ENCODE assay signal across 8 mouse cellular contexts in genomic region chr19:45036867-45037266, GRCm38 (mm10). TPM values are rescaled to one million over a fixed set of nuclear protein-coding genes. Genes with fewer than 3 reads are reported as not detected.
DNase-seq lines count a peak whose midpoint lies in the region; ATAC-seq lines count a peak whose summit lies in the region.

No protein-coding gene starts in this region.

- peaks cover 17% of the 10 kb centered on the region for H3K27me3 ChIP-seq in lung, embryonic 16.5 days (ENCODE audit: control insufficient read depth, insufficient read depth, low read depth, low read length)

- intact Hi-C loops in heart, postnatal 14 days (cut with DNase I) = no loop called here
- intact Hi-C loops in heart, postnatal 25 days (cut with DNase I) = loop anchor here (10.0 kb wide), 1 partner anchor 52 kb away; the partner anchor contains the start of gene Sema4g
- intact Hi-C loops in gastrocnemius, postnatal 14 days (cut with DNase I; ENCODE audit: low total_unique reads) = no loop called here

- no peaks in the 10 kb centered on the region for H3K9me3 ChIP-seq in lung, embryonic 16.5 days (ENCODE audit: control insufficient read depth, low read length)

- 35% methylated on average over 15 of the region's 16 CpGs for WGBS in lung, embryonic 16.5 days

- H3K27ac ChIP-seq in lung, embryonic 16.5 days (ENCODE audit: low read length) = no peak overlapping the region

- H3K4me1 ChIP-seq in lung, embryonic 16.5 days (replicated peaks; ENCODE audit: control insufficient read depth, insufficient read depth, low read length) = peaks cover 8% of the 10 kb centered on the region

- peak; percentile 66 to 73 for DNase-seq in heart, postnatal 14 days
- no peak for DNase-seq in heart, postnatal 25 days (ENCODE audit: low spot score)
- DNase-seq in A20 (ENCODE audit: low read depth, low spot score) (peak; percentile 66), MN1 (ENCODE audit: low spot score) (no peak)
- peak; percentile 70 for DNase-seq in adrenal gland, adult 2 months
- peak; percentile 77 for DNase-seq in gastrocnemius, postnatal 14 days
- DNase-seq in thymus, postnatal 25 days = peak; percentile 48

- H3K4me2 ChIP-seq in lung, embryonic 16.5 days (ENCODE audit: low read depth, low read length) = no peak overlapping the region

- H3K36me3 ChIP-seq in lung, embryonic 16.5 days (ENCODE audit: control insufficient read depth, insufficient read depth, low read length) = no peaks in the 10 kb centered on the region

- ATAC-seq in lung, embryonic 16.5 days (ENCODE audit: low read depth) = peak; percentile 9; the same call in 1 of the 2 replicates

- no peak overlapping the region for H3K9ac ChIP-seq in lung, embryonic 16.5 days (ENCODE audit: low read length)

- H3K4me3 ChIP-seq in lung, embryonic 16.5 days (ENCODE audit: low read length) = no peak overlapping the region

RNA-seq across cellular contexts. Expression of gene Pdzd7, which starts 8.7 kb away (rescaled TPM):
- total RNA-seq in heart, postnatal 14 days (2021) = under 1 TPM in 1 of 2 experiments, not detected in 1; 0.19 TPM
- total RNA-seq in heart, postnatal 25 days (2021) = under 1 TPM in 1 of 2 experiments, not detected in 1; 0.16 TPM
- total RNA-seq in adrenal gland, adult 2 months (2021) = under 1 TPM in 1 of 2 experiments, not detected in 1; 0.09 TPM
- polyA plus RNA-seq in adrenal gland, adult 2 months (2012; rRNA removed) = 0.62 and 0.65 TPM in 2 replicates
- total RNA-seq in gastrocnemius, postnatal 14 days (2021) = 10 to 100 TPM in 1 of 2 experiments, 1 to 10 TPM in 1; 9.8 to 10.9 TPM
- 0.21 and 0.33 TPM in 2 replicates for polyA plus RNA-seq in lung, embryonic 16.5 days (2015; fragmentation: Nextera tagmentation; extraction: Ambion mirVana)

RNA-seq across cellular contexts. Expression of gene Sfxn3, which starts 10.4 kb away (rescaled TPM):
- 10 to 100 TPM; 15.7 to 19.1 TPM for total RNA-seq in heart, postnatal 14 days (2021)
- 10 to 100 TPM; 10.7 to 13.9 TPM for total RNA-seq in heart, postnatal 25 days (2021)
- 10 to 100 TPM; 51.2 to 89.3 TPM for total RNA-seq in adrenal gland, adult 2 months (2021)
- 45.9 and 65.5 TPM in 2 replicates for polyA plus RNA-seq in adrenal gland, adult 2 months (2012; rRNA removed)
- total RNA-seq in gastrocnemius, postnatal 14 days (2021) = 10 to 100 TPM; 21.3 to 22.1 TPM
- 26.0 and 26.1 TPM in 2 replicates for polyA plus RNA-seq in lung, embryonic 16.5 days (2015; fragmentation: Nextera tagmentation; extraction: Ambion mirVana)

RNA-seq across cellular contexts. Expression of gene Lzts2, which starts 22.7 kb away (rescaled TPM):
- total RNA-seq in heart, postnatal 14 days (2021) = 10 to 100 TPM; 66.4 to 72.4 TPM
- 10 to 100 TPM; 52.0 to 69.7 TPM for total RNA-seq in heart, postnatal 25 days (2021)
- 100 to 1,000 TPM in 1 of 2 experiments, 10 to 100 TPM in 1; 52.8 to 111 TPM for total RNA-seq in adrenal gland, adult 2 months (2021)
- polyA plus RNA-seq in adrenal gland, adult 2 months (2012; rRNA removed) = 313 and 342 TPM in 2 replicates
- total RNA-seq in gastrocnemius, postnatal 14 days (2021) = 10 to 100 TPM; 26.8 to 29.0 TPM
- 50.1 and 51.6 TPM in 2 replicates for polyA plus RNA-seq in lung, embryonic 16.5 days (2015; fragmentation: Nextera tagmentation; extraction: Ambion mirVana)

RNA-seq across cellular contexts. Expression of gene Mrpl43, which starts 30.6 kb away (rescaled TPM):
- total RNA-seq in heart, postnatal 14 days (2021) = 10 to 100 TPM; 50.3 to 53.9 TPM
- 10 to 100 TPM; 54.9 to 55.4 TPM for total RNA-seq in heart, postnatal 25 days (2021)
- total RNA-seq in adrenal gland, adult 2 months (2021) = 10 to 100 TPM; 45.2 to 55.1 TPM
- polyA plus RNA-seq in adrenal gland, adult 2 months (2012; rRNA removed) = 196 and 208 TPM in 2 replicates
- total RNA-seq in gastrocnemius, postnatal 14 days (2021) = 10 to 100 TPM; 32.9 to 35.4 TPM
- polyA plus RNA-seq in lung, embryonic 16.5 days (2015; fragmentation: Nextera tagmentation; extraction: Ambion mirVana) = 65.2 and 67.2 TPM in 2 replicates

RNA-seq across cellular contexts. Expression of gene Twnk, which starts 31.4 kb away (rescaled TPM):
- 10 to 100 TPM; 21.5 to 22.0 TPM for total RNA-seq in heart, postnatal 14 days (2021)
- total RNA-seq in heart, postnatal 25 days (2021) = 10 to 100 TPM; 27.4 to 28.4 TPM
- total RNA-seq in adrenal gland, adult 2 months (2021) = 10 to 100 TPM; 24.7 to 37.1 TPM
- polyA plus RNA-seq in adrenal gland, adult 2 months (2012; rRNA removed) = 7.5 and 9.6 TPM in 2 replicates
- 10 to 100 TPM; 14.5 to 15.9 TPM for total RNA-seq in gastrocnemius, postnatal 14 days (2021)
- polyA plus RNA-seq in lung, embryonic 16.5 days (2015; fragmentation: Nextera tagmentation; extraction: Ambion mirVana) = 19.8 and 19.9 TPM in 2 replicates

Comparison
In these comparisons a context has a peak if more than half of its experiments do, and no peak if none do; other contexts are left out.
1. DNase-seq: peak in heart, postnatal 14 days (2 of 2), A20 (single experiment), adrenal gland, adult 2 months (single experiment), gastrocnemius, postnatal 14 days (single experiment) and thymus, postnatal 25 days (single experiment); none in heart, postnatal 25 days (single experiment) and MN1 (single experiment).
2. RNA of gene Pdzd7, which starts 8.7 kb away (total RNA-seq): 9.8 to 10.9 TPM in gastrocnemius, postnatal 14 days; 0.19 TPM in heart, postnatal 14 days, 0.16 TPM in heart, postnatal 25 days and 0.09 TPM in adrenal gland, adult 2 months; every median in the first group is over 4 times any median in the second.